Mouse (Mus musculus) cerebellum, adult 18-20 months (tissue): ENCODE data around the gene Defb19.

ENCODE experiments used
- DNase-seq, 2 experiments: peaks; one replicate each; pipeline ENCODE4 v3.0.0; 2021

Gene Defb19

DNA sequence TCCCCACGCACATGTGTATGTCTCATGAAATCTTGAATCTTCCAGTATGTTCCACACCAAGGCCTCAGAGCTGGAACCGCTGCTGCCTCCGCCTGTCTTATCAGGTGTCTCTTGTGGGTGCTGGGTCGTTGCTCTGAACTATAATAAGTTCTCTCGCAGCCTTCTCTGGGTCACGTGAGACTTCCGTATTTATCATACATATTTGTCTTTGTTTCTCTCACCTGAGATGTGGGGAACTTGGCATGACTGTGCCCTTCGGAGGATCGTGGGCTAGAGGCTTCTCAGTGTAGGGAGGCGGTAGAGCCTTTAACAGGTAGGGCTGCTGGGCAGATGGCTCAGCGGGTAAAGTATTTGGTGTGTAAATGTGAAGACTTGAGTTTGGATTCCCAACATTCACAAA lies 500 bp upstream of the Defb19 start:
- DNase-seq: no peak

DNA sequence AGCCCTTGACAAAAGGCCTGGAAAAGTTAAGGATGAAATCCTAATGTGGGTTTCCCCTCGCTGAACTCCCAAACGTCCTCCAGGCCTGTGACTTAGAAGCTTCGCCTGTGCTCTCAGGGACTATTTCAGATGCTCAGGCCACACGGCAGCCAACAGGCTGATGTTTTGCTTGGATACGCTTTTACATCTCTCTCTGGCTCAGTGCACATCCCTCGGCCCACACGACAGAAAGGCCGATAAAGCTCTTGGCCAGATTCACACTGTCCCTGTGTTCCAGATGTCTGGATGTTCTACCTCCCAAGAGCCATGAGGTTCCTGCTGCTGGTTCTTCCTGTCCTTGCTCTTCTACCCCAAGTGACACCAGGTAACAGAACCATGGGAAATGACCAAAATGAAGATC lies 6.6 kb downstream of the Defb19 start:
- no peak for DNase-seq

DNA sequence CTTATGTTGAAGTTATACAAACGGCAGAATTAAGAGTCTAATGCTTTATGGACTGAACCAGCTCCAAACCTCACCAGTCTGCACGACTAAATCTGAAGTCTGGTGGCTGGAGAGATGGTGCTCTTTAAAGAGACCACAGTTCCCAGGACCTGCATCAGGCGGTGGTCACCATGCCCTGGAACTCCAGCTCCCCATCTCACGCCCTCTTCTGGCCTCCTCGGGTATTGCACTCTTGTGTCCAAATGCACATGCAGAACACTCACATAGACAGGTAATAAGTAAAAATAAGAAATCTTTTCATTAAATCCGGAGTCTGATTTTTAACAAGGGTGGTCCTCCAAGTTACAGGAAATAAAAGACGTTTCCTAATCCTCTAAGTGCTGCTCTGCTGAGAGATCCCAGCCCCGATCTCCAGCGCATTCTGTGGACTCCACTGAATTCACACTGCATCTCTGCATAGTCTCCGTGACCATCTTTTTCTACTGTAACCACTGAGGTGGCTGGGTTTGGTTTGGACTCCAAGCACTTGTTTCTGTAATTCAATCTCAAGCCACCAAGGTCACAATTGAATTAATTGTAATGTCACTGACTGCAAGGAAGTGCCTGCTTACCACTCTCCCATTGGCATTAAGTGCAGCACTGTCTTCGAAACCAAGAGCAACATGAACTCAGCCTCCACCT lies 7.9 kb downstream of the Defb19 start, which contains the start of gene Defb21:
Gene Defb21 (plus strand): TSS at position 631 of the 681 bp plus-strand sequence.
- no peak for DNase-seq

DNA sequence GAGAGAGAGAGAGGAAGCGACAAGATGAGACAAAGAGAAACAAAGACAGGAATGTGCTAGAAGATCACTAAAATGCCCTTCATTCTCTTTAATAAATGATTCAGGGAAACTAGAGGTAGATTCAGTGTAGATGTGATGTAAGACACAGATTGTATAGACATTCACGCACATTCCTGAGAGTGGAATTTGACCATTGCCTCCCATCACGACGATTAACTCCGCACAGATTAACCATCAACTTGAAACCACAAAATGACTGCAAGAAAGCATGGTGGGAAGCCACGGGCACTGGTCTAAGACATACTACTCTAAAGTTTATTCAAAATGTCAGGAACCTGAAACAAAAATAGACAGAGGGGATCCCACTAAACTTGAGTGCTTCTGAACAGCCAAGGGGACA lies 9.8 kb downstream of the Defb19 start:
- DNase-seq: no peak

DNA sequence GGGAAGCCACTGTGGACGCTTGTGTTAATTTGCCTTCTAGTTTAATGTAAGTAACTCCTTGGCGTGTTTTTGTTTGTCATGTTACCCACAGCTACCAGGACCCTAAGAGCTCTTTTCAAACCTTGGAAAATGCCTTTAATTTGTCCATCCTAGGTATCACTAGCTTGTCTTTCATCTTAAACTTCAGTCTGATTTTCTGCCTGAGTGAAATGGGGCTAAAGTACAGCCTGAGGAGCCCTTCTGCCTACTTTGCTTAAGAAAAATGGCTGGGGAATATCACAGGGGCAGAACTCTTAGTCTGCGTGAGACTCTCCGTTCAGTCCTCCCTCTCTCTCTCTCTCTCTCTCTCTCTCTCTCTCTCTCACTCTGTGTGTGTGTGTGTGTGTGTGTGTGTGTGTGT lies 10.2 kb downstream of the Defb19 start:
- no peak for DNase-seq

DNA sequence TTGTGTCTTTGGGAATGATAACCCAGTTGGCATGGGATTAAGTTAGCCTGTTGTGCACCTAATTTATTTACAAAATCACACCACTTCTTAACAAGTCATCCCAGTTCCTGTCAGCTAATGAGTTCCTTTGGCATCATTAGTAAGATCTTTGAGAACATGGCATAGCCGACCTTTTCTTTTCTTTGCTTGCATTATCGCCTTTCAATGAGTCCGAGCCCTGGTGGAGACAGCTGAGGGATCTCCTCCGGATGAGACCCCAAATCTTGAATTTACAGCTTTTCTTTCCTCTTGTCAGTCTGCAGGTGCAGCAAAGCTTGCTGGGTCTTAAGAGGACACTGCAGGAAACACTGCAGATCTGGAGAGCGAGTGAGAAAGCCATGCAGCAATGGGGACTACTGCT lies 11.1 kb downstream of the Defb19 start, which contains the start of gene Gm17416:
Gene Gm17416 (plus strand): TSS at position 301 of the 400 bp plus-strand sequence.
- no peak for DNase-seq

DNA sequence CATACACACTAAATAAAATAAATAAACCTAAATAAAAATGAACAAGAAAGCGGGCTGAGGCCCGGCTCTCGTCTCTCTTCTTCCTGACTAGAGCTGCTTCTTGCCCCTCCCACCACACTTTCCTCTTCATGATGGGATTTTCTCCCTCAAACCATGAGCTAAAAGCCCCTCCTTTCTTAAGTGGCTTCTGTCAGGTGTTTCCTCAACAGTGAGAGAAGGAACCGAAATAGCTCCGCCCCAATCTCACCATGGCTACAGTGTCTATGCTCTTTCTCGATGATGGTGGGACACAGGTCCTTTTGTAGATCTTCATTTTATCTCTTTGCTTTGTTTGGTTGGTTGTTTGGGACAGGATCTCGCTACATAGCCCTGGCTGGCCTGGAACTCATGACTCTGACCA lies 23.5 kb downstream of the Defb19 start:
- no peak for DNase-seq

DNA sequence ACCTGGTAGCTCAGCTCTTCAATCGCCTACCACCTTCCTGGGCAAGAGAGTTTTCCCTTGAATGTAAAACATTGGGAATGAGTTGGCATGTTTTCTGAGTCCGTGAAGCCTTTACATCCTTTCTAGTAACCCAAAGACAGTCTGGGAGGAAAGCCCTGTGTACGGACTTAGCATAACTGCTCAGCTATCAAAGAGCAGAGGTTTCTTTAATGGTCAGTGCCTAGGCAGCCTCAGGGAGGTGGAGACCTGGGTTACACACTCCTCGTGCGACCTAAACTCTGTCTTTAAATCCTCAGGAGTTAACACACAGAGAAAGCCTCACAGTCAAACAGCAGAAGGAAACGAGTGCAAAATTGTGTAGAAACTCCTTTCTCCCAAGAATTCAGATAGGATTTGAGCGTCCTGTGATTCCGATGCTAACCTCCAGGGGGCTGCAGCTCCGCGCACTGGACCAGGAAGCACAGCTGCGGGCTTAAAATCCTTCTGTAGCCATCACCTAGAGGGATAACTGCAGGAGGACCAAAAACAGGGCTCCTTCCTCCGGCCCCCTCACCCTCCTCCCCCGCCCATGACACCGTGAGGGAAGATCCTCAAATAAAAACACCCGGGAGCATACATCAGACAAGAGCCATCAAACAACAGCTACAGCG lies 26.2 kb downstream of the Defb19 start:
- DNase-seq: peak; percentile 39 to 55

DNA sequence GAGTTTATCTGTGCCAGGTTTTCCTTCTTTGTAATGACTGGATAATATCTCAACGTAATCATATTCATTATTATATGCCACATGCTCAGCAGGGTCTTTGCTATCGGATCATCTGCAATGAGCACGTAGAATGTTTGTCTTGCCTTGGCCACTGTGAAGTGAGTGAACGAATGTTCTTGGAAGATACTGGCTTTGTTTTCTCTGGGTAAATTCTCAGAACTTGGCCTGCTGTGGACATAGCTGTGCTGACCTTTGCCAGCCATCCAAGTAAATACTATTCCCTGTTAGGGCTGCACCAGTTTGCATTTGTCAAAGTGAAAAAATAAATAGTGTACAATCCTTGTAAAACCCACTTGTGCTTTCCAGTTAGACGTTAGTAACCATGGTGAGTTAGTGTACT lies 32.0 kb downstream of the Defb19 start:
- no peak for DNase-seq

DNA sequence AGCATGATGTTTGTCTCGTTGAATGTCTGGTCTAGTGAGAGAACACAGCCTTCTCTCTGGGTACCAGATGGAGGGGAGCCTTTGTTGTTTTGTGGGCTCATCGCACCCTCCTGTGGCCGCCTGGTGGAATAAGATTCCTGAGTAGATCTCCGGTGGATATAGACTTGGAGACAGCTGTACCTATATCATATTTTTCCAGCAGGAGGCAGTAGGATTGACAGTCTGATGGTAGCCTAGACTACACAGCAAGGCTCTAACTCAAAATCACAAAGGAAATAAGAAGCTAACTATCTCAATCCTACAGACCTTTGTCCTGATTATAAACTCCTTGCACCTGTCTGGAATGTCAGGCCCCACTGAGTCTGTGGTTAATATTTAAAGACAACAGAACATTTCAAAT lies 35.4 kb downstream of the Defb19 start:
- DNase-seq: peak; percentile 9 to 21

DNA sequence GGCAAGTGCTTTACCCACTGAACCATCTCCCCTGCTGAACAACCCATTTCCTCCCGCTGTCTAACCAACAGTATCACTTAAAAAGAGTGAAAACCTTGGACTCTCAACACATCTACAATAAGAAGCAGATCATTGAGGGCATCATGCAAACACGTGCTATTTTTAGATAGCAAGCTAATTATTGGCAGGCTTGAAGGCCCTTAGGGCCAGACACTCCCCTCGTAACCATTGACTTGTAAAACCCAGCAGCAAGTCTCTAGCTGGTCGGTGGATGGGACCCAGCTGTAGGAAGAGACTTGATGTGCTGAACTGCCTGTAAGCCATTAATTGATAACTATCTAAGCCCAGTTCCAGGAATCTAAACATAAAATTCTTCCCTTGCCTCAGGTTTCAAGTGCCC lies 36.6 kb downstream of the Defb19 start:
- no peak for DNase-seq

DNA sequence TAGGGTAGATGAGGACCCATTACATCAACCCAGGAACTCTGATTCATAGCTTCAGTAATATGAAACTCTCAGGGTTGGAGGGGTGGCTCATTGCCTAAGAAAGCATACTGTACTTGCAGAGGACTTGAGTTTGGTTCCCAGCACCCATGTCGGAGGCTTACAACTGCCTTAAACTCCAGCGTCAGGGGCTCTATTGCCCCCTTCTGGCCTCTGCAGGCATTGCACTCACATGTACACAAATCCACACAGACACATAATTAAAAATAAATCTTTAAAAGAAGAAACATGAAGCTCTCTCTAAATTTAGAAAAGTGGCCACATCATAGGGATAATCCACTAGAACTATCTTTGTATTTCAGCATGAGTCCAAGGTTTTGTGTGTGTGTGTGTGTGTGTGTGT lies 37.2 kb downstream of the Defb19 start:
- no peak for DNase-seq

DNA sequence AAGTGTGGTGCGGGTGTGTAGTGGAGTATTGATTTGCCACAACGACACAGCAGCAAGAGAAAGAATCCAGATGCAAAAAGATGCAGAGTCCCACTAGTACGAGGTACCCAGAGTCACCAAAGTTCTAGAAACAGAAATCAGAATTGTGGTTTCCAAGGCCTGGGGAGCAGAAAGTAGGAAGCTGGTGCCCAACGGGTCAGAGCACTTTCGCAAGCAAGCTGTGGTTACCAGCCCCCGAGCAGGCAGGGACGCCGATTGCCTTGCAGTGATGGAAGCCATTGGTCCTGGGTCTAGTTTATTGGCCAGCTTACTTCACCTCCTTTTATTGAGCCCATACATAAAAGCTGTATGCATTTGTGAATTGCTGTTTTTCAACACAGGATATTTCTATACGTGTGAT lies 38.1 kb downstream of the Defb19 start:
- DNase-seq: no peak

DNA sequence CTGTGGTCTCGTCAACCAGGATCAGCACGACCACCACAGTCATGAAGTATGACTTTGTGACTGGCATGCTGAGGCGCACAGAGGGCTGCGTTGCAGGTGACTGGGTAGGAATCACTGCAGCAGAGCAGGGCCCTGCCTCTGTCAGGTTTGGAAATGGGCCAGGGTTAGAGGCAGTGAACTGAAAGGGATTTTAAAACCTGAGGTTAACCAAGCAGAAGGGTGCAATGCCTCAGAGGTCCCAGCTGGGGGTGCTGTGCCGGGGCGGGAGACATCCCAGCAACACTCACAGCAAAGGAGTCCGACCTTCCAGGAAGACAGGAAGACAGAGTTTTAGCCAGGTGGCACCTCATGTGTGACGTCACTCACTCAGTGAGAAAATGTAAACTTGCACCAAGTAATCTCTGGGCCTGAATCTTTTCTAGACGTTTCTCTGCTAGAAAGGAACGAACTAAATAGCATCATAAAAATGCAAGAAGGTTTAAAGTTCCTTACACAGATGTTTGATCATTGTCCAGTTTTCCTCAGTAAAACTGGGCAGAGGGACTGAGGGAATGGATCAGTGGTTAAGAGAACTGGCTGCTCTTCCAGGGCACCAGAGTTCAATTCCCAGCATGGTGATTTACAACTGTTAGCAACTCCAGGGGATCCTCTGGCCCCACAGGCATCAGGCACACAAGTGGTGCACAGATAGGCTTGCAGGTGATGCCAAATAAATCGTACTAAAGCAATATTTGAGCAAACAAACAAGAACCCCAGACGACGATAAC lies 40.0 kb downstream of the Defb19 start, which contains the start of gene Defb29:
Gene Defb29 (minus strand): TSS at position 155 of the 767 bp plus-strand sequence.
- no peak for DNase-seq
